ENCODE assay signal across 14 mouse cellular contexts in genomic region chr17:29823439-29824207, GRCm38 (mm10).
DNase-seq lines count a peak whose midpoint lies in the region; ATAC-seq and TF ChIP-seq lines count a peak whose summit lies in the region.
"Had no signal": no experiment of that assay in that cellular context is flagged by ENCODE, and none has a peak within 500 bp of the region (broad histone marks: within the 10 kb centered on the region; RNA-seq: fewer than 3 reads in every experiment).

No protein-coding gene starts in this region.

- WGBS in heart, postnatal 0 days, result 27% methylated on average over 14 of the region's 14 CpGs
- WGBS in forebrain, embryonic 10.5 days, result 85% methylated on average over 14 of the region's 14 CpGs

- no peaks in the 10 kb centered on the region for H3K36me3 ChIP-seq in heart, postnatal 0 days (replicated peaks; ENCODE audit: control insufficient read depth, insufficient read depth, low read length)
- no peaks in the 10 kb centered on the region for H3K36me3 ChIP-seq in forebrain, embryonic 10.5 days (replicated peaks)
- H3K36me3 ChIP-seq: G1E; midbrain, embryonic 12.5 days; neural tube, embryonic 15.5 days had no signal

- ATAC-seq in heart, postnatal 0 days (ENCODE audit: insufficient read depth, low read depth), result peak; percentile 90

- no peak overlapping the region for H3K4me2 ChIP-seq in heart, postnatal 0 days (ENCODE audit: low read depth, low read length)
- H3K4me2 ChIP-seq: midbrain, embryonic 12.5 days; neural tube, embryonic 15.5 days had no signal

- peaks cover 18% of the 10 kb centered on the region for H3K4me1 ChIP-seq in heart, postnatal 0 days (ENCODE audit: control insufficient read depth, insufficient read depth)
- H3K4me1 ChIP-seq in forebrain, embryonic 10.5 days, result peaks cover 8% of the 10 kb centered on the region

- no peak overlapping the region for H3K4me3 ChIP-seq in heart, postnatal 0 days (ENCODE audit: low read depth, low read length)
- H3K4me3 ChIP-seq in forebrain, embryonic 10.5 days, result no peak overlapping the region
- H3K4me3 ChIP-seq: midbrain, embryonic 12.5 days; neural tube, embryonic 15.5 days had no signal

- TF ChIP-seq EP300 in heart, postnatal 0 days (IDR thresholded peaks at IDR 0.05; ENCODE audit: low read depth), result no peak

- no peaks in the 10 kb centered on the region for H3K9me3 ChIP-seq in heart, postnatal 0 days (replicated peaks; ENCODE audit: control insufficient read depth, low read length)
- no peaks in the 10 kb centered on the region for H3K9me3 ChIP-seq in forebrain, embryonic 10.5 days
- H3K9me3 ChIP-seq: G1E; midbrain, embryonic 12.5 days; neural tube, embryonic 15.5 days had no signal

- no peak for TF ChIP-seq CTCF in heart, postnatal 0 days (IDR thresholded peaks at IDR 0.05; ENCODE audit: low read depth)

- peak overlapping the region; percentile 86 for H3K27ac ChIP-seq in heart, postnatal 0 days (ENCODE audit: low read depth)
- no peak overlapping the region for H3K27ac ChIP-seq in forebrain, embryonic 10.5 days
- H3K27ac ChIP-seq: midbrain, embryonic 12.5 days; neural tube, embryonic 15.5 days had no signal

- H3K27me3 ChIP-seq in heart, postnatal 0 days (ENCODE audit: control insufficient read depth, insufficient read depth, low read length), result no peaks in the 10 kb centered on the region
- peaks cover 57% of the 10 kb centered on the region for H3K27me3 ChIP-seq in forebrain, embryonic 10.5 days (ENCODE audit: poor library complexity, severe bottlenecking)
- H3K27me3 ChIP-seq: neural tube, embryonic 15.5 days had no signal

- DNase-seq in adrenal gland, postnatal 14 days, result peak; percentile 19
- no peak for DNase-seq in adrenal gland, adult 18-20 months (ENCODE audit: low spot score in 2 of 2)
- peak; percentile 48 for DNase-seq in MEL-GATA-1-ER (ENCODE audit: extremely low read depth, low read depth)
- DNase-seq in cerebellum, postnatal 36 days, result peak; percentile 74
- peak; percentile 76 for DNase-seq in heart, postnatal 0 days (ENCODE audit: low spot score)
- DNase-seq in neural tube, embryonic 10.5 days (ENCODE audit: extremely low spot score, low spot score), result no peak
- DNase-seq in forebrain, embryonic 10.5 days (ENCODE audit: extremely low spot score, low spot score), result no peak
- no peak for DNase-seq in testis, postnatal 14 days (ENCODE audit: low spot score)
- DNase-seq: gastrocnemius, postnatal 14 days; kidney, adult 18-20 months; right cerebral cortex, postnatal 14 days had no signal

- H3K9ac ChIP-seq in heart, postnatal 0 days (replicated peaks; ENCODE audit: low read depth, low read length), result peak overlapping the region; percentile 21; the same call in 1 of the 2 replicates
- H3K9ac ChIP-seq: midbrain, embryonic 12.5 days; neural tube, embryonic 15.5 days had no signal

Comparison
In these comparisons a context has a peak if more than half of its experiments do, and no peak if none do; other contexts are left out.
1. DNase-seq: peak in adrenal gland, postnatal 14 days (single experiment), MEL-GATA-1-ER (single experiment), cerebellum, postnatal 36 days (2 of 2) and heart, postnatal 0 days (single experiment); none in adrenal gland, adult 18-20 months (0 of 2), neural tube, embryonic 10.5 days (single experiment), forebrain, embryonic 10.5 days (single experiment) and testis, postnatal 14 days (single experiment).